In the genomic region with DNA sequence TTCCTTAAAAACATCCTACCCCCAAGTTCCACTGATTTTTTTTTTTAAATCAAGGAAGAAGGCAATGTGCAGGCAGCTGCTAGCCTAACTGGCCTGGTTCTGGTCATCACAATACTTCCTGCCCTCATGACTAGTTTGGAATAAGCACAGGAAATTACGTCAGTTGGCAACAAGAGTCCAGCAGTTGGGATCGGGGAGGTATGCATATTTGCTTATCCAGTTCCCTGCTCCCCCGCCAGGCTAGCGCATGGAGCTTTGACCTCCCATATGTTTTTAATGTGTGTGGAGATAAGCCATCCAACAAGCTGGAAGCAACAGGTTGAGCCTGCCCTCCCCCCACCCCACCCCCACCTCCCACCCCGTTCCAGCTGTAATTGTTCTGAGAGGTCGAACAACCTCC, we compare ENCODE assay signal across 11 mouse cellular contexts.
A peak's percentile ranks its signal among the peaks of the same experiment; 100 is the strongest.
DNase-seq lines count a peak whose midpoint lies in the region; ATAC-seq and TF ChIP-seq lines count a peak whose summit lies in the region.
"Had no signal": no experiment of that assay in that cellular context is flagged by ENCODE, and none has a peak within 500 bp of the region (broad histone marks: within the 10 kb centered on the region; RNA-seq: fewer than 3 reads in every experiment).

No protein-coding gene starts in this region.

- no peak overlapping the region for H3K9ac ChIP-seq in midbrain, embryonic 13.5 days (replicated peaks)
- H3K9ac ChIP-seq in heart, postnatal 0 days (replicated peaks; ENCODE audit: low read depth, low read length): no peak overlapping the region
- H3K9ac ChIP-seq: hindbrain, embryonic 13.5 days had no signal

- H3K27ac ChIP-seq in midbrain, embryonic 10.5 days (replicated peaks): no peak overlapping the region
- H3K27ac ChIP-seq in midbrain, embryonic 13.5 days: no peak overlapping the region
- 0 out of 2 replicates have a peak overlapping the region, but pooled peaks have one; percentile 25 for H3K27ac ChIP-seq in heart, postnatal 0 days (ENCODE audit: low read depth)
- H3K27ac ChIP-seq: hindbrain, embryonic 13.5 days had no signal

- intact Hi-C loops in gastrocnemius, postnatal 14 days (cut with DNase I; ENCODE audit: low total_unique reads): no loop called here
- intact Hi-C loops in gastrocnemius, postnatal 36 days (cut with DNase I): no loop called here

- peak; percentile 18 for DNase-seq in gastrocnemius, postnatal 14 days
- DNase-seq in gastrocnemius, postnatal 36 days: no peak
- peak; percentile 28 for DNase-seq in midbrain, embryonic 10.5 days (ENCODE audit: low spot score)
- peak; percentile 62 for DNase-seq in heart, postnatal 0 days (ENCODE audit: low spot score)
- no peak for DNase-seq in cerebellum, adult 9-11 months
- DNase-seq in cerebellum, postnatal 25 days: no peak
- no peak for DNase-seq in thymus, postnatal 36 days
- DNase-seq: spleen, adult 18-20 months had no signal

- peaks cover 21% of the 10 kb centered on the region for H3K27me3 ChIP-seq in midbrain, embryonic 10.5 days (ENCODE audit: low read depth, poor library complexity, severe bottlenecking)
- no peaks in the 10 kb centered on the region for H3K27me3 ChIP-seq in midbrain, embryonic 13.5 days
- no peaks in the 10 kb centered on the region for H3K27me3 ChIP-seq in heart, postnatal 0 days (ENCODE audit: control insufficient read depth, insufficient read depth, low read length)

- TF ChIP-seq EP300 in heart, postnatal 0 days (IDR thresholded peaks at IDR 0.05; ENCODE audit: low read depth): no peak

- H3K4me3 ChIP-seq in midbrain, embryonic 10.5 days: no peak overlapping the region
- H3K4me3 ChIP-seq in midbrain, embryonic 13.5 days (replicated peaks): no peak overlapping the region
- no peak overlapping the region for H3K4me3 ChIP-seq in heart, postnatal 0 days (ENCODE audit: low read depth, low read length)
- H3K4me3 ChIP-seq: hindbrain, embryonic 13.5 days had no signal

- no peaks in the 10 kb centered on the region for H3K36me3 ChIP-seq in midbrain, embryonic 10.5 days
- no peaks in the 10 kb centered on the region for H3K36me3 ChIP-seq in midbrain, embryonic 13.5 days
- H3K36me3 ChIP-seq in heart, postnatal 0 days (replicated peaks; ENCODE audit: control insufficient read depth, insufficient read depth, low read length): no peaks in the 10 kb centered on the region
- H3K36me3 ChIP-seq: hindbrain, embryonic 13.5 days had no signal

- H3K4me1 ChIP-seq in midbrain, embryonic 10.5 days: peaks cover 40% of the 10 kb centered on the region
- peaks cover 8% of the 10 kb centered on the region for H3K4me1 ChIP-seq in midbrain, embryonic 13.5 days (replicated peaks)
- H3K4me1 ChIP-seq in heart, postnatal 0 days (ENCODE audit: control insufficient read depth, insufficient read depth): peaks cover 4% of the 10 kb centered on the region; the same call in 1 of the 2 replicates

- ATAC-seq in midbrain, embryonic 13.5 days: no peak
- ATAC-seq in heart, postnatal 0 days (ENCODE audit: insufficient read depth, low read depth): peak; percentile 66
- ATAC-seq: activated CD4-positive, CD25-positive, alpha-beta regulatory T cell, adult 4 months had no signal

- H3K9me3 ChIP-seq in midbrain, embryonic 10.5 days (replicated peaks): no peaks in the 10 kb centered on the region
- no peaks in the 10 kb centered on the region for H3K9me3 ChIP-seq in midbrain, embryonic 13.5 days
- no peaks in the 10 kb centered on the region for H3K9me3 ChIP-seq in heart, postnatal 0 days (replicated peaks; ENCODE audit: control insufficient read depth, low read length)
- H3K9me3 ChIP-seq: hindbrain, embryonic 13.5 days had no signal

- WGBS in midbrain, embryonic 10.5 days: 81% methylated on average over 6 of the region's 6 CpGs
- WGBS in midbrain, embryonic 13.5 days: 86% methylated on average over 6 of the region's 6 CpGs
- 51% methylated on average over 6 of the region's 6 CpGs for WGBS in heart, postnatal 0 days

- no peak overlapping the region for H3K4me2 ChIP-seq in midbrain, embryonic 13.5 days (replicated peaks)
- no peak overlapping the region for H3K4me2 ChIP-seq in heart, postnatal 0 days (ENCODE audit: low read depth, low read length)
- H3K4me2 ChIP-seq: hindbrain, embryonic 13.5 days had no signal

- no peak for TF ChIP-seq CTCF in heart, postnatal 0 days (IDR thresholded peaks at IDR 0.05; ENCODE audit: low read depth)

Comparison
In these comparisons a context has a peak if more than half of its experiments do, and no peak if none do; other contexts are left out.
1. DNase-seq: peak in gastrocnemius, postnatal 14 days (single experiment), midbrain, embryonic 10.5 days (single experiment) and heart, postnatal 0 days (single experiment); none in gastrocnemius, postnatal 36 days (0 of 2), cerebellum, adult 9-11 months (single experiment), cerebellum, postnatal 25 days (0 of 2) and thymus, postnatal 36 days (0 of 2).